Mouse (Mus musculus): ENCODE measurements around the gene Cttnbp2nl. TPM values are rescaled to one million over a fixed set of nuclear protein-coding genes. Genes with fewer than 3 reads are reported as not detected.

Cttnbp2nl gene
- total and polyA plus RNA-seq, 3 experiments = 0.08 to 0.49 TPM; not detected in 1

- H3K79me2 ChIP-seq (ENCODE audit: control insufficient read depth, insufficient read depth, low read length, poor library complexity) = no peaks in the 10 kb centered on the region
- no peak overlapping the region for H3K9ac ChIP-seq (ENCODE audit: control insufficient read depth, low read depth, low read length, poor library complexity, severe bottlenecking)
- TF ChIP-seq NELFE (IDR thresholded peaks at IDR 0.05; ENCODE audit: low read depth, low read length) (no peak), MYC (IDR thresholded peaks at IDR 0.05; ENCODE audit: low read depth, low read length) (no peak), ELF1 (IDR thresholded peaks at IDR 0.05; ENCODE audit: low read depth, low read length) (no peak), POLR2A (IDR thresholded peaks at IDR 0.05; ENCODE audit: control insufficient read depth in 1 of 2, insufficient read depth in 1 of 2, low read depth in 1 of 2, low read length in 2 of 2, poor library complexity in 1 of 2) (no peak), TBP (IDR thresholded peaks at IDR 0.05; ENCODE audit: low read depth, low read length) (no peak), TCF12 (IDR thresholded peaks at IDR 0.05; ENCODE audit: low read depth, low read length) (no peak)
- H3K4me1 ChIP-seq (ENCODE audit: control insufficient read depth in 1 of 2, insufficient read depth in 2 of 2, low read length in 2 of 2) = no peaks in the 10 kb centered on the region
- no peaks in the 10 kb centered on the region for H3K9me3 ChIP-seq (replicated peaks; ENCODE audit: insufficient read depth, low read length)
- no peaks in the 10 kb centered on the region for H3K27me3 ChIP-seq (ENCODE audit: control insufficient read depth in 1 of 2, insufficient read depth in 2 of 2, low read length in 2 of 2)
- H3K27ac ChIP-seq (ENCODE audit: control insufficient read depth, low read depth, low read length) = no peak overlapping the region
- H3K36me3 ChIP-seq (ENCODE audit: control insufficient read depth in 1 of 2, insufficient read depth in 2 of 2, low read length in 2 of 2) = no peaks in the 10 kb centered on the region
- no peak overlapping the region for H3K4me3 ChIP-seq (ENCODE audit: control insufficient read depth in 1 of 2, insufficient read depth in 1 of 2, low read depth in 2 of 2, low read length in 2 of 2)
- no peak for DNase-seq (ENCODE audit: low read depth, low spot score)
These were observed 7.0 kb upstream of the Cttnbp2nl start for GRCm38 (mm10) chr3:105059911-105060310.

GRCm38 (mm10) chr3:105058627-105059513 lies 5.9 kb upstream of the Cttnbp2nl start:
- Histone ChIP-seq H3K4me3 (ENCODE audit: control insufficient read depth in 1 of 2, insufficient read depth in 1 of 2, low read depth in 2 of 2, low read length in 2 of 2) (no peak overlapping the region), H3K79me2 (ENCODE audit: control insufficient read depth, insufficient read depth, low read length, poor library complexity) (no peaks in the 10 kb centered on the region)

GRCm38 (mm10) chr3:105055666-105056065 lies 2.7 kb upstream of the Cttnbp2nl start:
- Histone ChIP-seq H3K4me1 (ENCODE audit: control insufficient read depth in 1 of 2, insufficient read depth in 2 of 2, low read length in 2 of 2) (peaks cover 0 to 4% of the 10 kb centered on the region in 2 experiments; a peak in 2 of 4 replicates), H3K27me3 (ENCODE audit: control insufficient read depth in 1 of 2, insufficient read depth in 2 of 2, low read length in 2 of 2) (no peaks in the 10 kb centered on the region), H3K9ac (ENCODE audit: control insufficient read depth, low read depth, low read length, poor library complexity, severe bottlenecking) (no peak overlapping the region), H3K27ac (ENCODE audit: control insufficient read depth, low read depth, low read length) (no peak overlapping the region), H3K36me3 (ENCODE audit: control insufficient read depth in 1 of 2, insufficient read depth in 2 of 2, low read length in 2 of 2) (no peaks in the 10 kb centered on the region), H3K9me3 (replicated peaks; ENCODE audit: insufficient read depth, low read length) (no peaks in the 10 kb centered on the region), H3K4me3 (ENCODE audit: control insufficient read depth in 1 of 2, insufficient read depth in 1 of 2, low read depth in 2 of 2, low read length in 2 of 2) (no peak overlapping the region), H3K79me2 (ENCODE audit: control insufficient read depth, insufficient read depth, low read length, poor library complexity) (no peaks in the 10 kb centered on the region)
- no peak for DNase-seq (ENCODE audit: low read depth, low spot score)
- TF ChIP-seq E2F4 (IDR thresholded peaks at IDR 0.05; ENCODE audit: borderline replicate concordance, low read depth, low read length) (no peak), MAZ (IDR thresholded peaks at IDR 0.05; ENCODE audit: low read depth, low read length) (no peak), ZKSCAN1 (IDR thresholded peaks at IDR 0.05; ENCODE audit: low read depth, low read length) (no peak), CHD2 (IDR thresholded peaks at IDR 0.05; ENCODE audit: low read length) (no peak), TCF12 (IDR thresholded peaks at IDR 0.05; ENCODE audit: low read depth, low read length) (no peak), EP300 (IDR thresholded peaks at IDR 0.05; ENCODE audit: low read depth in 1 of 2, low read length in 2 of 2) (no peak), RAD21 (IDR thresholded peaks at IDR 0.05; ENCODE audit: low read depth, low read length) (no peak), SIN3A (IDR thresholded peaks at IDR 0.05; ENCODE audit: low read length) (no peak), UBTF (IDR thresholded peaks at IDR 0.05; ENCODE audit: borderline replicate concordance, insufficient read depth, low read depth, low read length) (no peak), MAFK (IDR thresholded peaks at IDR 0.05; ENCODE audit: borderline replicate concordance, low read depth, low read length) (no peak), POLR2AphosphoS5 (IDR thresholded peaks at IDR 0.05; ENCODE audit: borderline replicate concordance, low read depth, low read length) (no peak), RCOR1 (IDR thresholded peaks at IDR 0.05; ENCODE audit: low read depth, low read length) (no peak), MXI1 (IDR thresholded peaks at IDR 0.05; ENCODE audit: low read depth, low read length) (no peak), ZNF384 (IDR thresholded peaks at IDR 0.05; ENCODE audit: low read depth, low read length) (no peak)

More at GRCm38 (mm10) chr3:105058627-105059513, 5.9 kb upstream of the Cttnbp2nl start:
- H3K27me3 ChIP-seq (ENCODE audit: control insufficient read depth in 1 of 2, insufficient read depth in 2 of 2, low read length in 2 of 2) = no peaks in the 10 kb centered on the region
- H3K9ac ChIP-seq (ENCODE audit: control insufficient read depth, low read depth, low read length, poor library complexity, severe bottlenecking) = no peak overlapping the region
- no peaks in the 10 kb centered on the region for H3K36me3 ChIP-seq (ENCODE audit: control insufficient read depth in 1 of 2, insufficient read depth in 2 of 2, low read length in 2 of 2)
- H3K4me1 ChIP-seq (ENCODE audit: control insufficient read depth in 1 of 2, insufficient read depth in 2 of 2, low read length in 2 of 2) = no peaks in the 10 kb centered on the region
- H3K27ac ChIP-seq (ENCODE audit: control insufficient read depth, low read depth, low read length) = no peak overlapping the region
- DNase-seq (ENCODE audit: low read depth, low spot score) = peak; percentile 68
- H3K9me3 ChIP-seq (replicated peaks; ENCODE audit: insufficient read depth, low read length) = no peaks in the 10 kb centered on the region
- TF ChIP-seq ZC3H11A (IDR thresholded peaks at IDR 0.05; ENCODE audit: low read depth, low read length) (peak; percentile 82), NELFE (IDR thresholded peaks at IDR 0.05; ENCODE audit: low read depth, low read length) (no peak), MYB (IDR thresholded peaks at IDR 0.05; ENCODE audit: low read depth, low read length) (no peak), E2F4 (IDR thresholded peaks at IDR 0.05; ENCODE audit: borderline replicate concordance, low read depth, low read length) (no peak), RAD21 (IDR thresholded peaks at IDR 0.05; ENCODE audit: low read depth, low read length) (peak; percentile 95), MAZ (IDR thresholded peaks at IDR 0.05; ENCODE audit: low read depth, low read length) (no peak), UBTF (IDR thresholded peaks at IDR 0.05; ENCODE audit: borderline replicate concordance, insufficient read depth, low read depth, low read length) (no peak), EP300 (IDR thresholded peaks at IDR 0.05; ENCODE audit: low read depth in 1 of 2, low read length in 2 of 2) (no peak), CTCF (IDR thresholded peaks at IDR 0.05 in 2 of 3, conservative IDR thresholded peaks at IDR 0.05 in 1 of 3; ENCODE audit: control insufficient read depth in 1 of 3, insufficient read depth in 1 of 3, low read depth in 2 of 3, low read length in 3 of 3, poor library complexity in 1 of 3, severe bottlenecking in 1 of 3) (peak; percentile 85 to 96 (median 86)), SMC3 (IDR thresholded peaks at IDR 0.05; ENCODE audit: low read depth, low read length) (peak; percentile 82)
